Mouse (Mus musculus) stomach, embryonic 16.5 days (tissue): ENCODE results near the gene Cmtm4. TPM values are rescaled to one million over a fixed set of nuclear protein-coding genes. Genes with fewer than 3 reads are reported as not detected.

Experiments used
- ATAC-seq: fragments of 200-750 bp; cut with Nextera tagmentation; 2 replicates; pipeline ENCODE4 v1.8.0; 2017; ENCODE audit warnings: moderate number of reproducible peaks, moderate TSS enrichment; ENCODE audit not compliant: insufficient read depth, low FRiP score
- H3K27ac ChIP-seq: fragments of 300-500 bp; sonication (generic); 2 replicates; pipeline ENCODE4 v1.5.1; 2014; ENCODE audit warnings: low read length
- H3K27me3 ChIP-seq: fragments of 300-500 bp; sonication (generic); 2 replicates; pipeline ENCODE4 v1.6.1; 2014; ENCODE audit warnings: low read length, control low read depth, mixed read lengths; ENCODE audit not compliant: control insufficient read depth, insufficient read depth
- H3K36me3 ChIP-seq: fragments of 300-500 bp; sonication (generic); 2 replicates; pipeline ENCODE4 v1.6.1; 2014; ENCODE audit warnings: low read length; ENCODE audit not compliant: control insufficient read depth, insufficient read depth
- H3K4me1 ChIP-seq: fragments of 300-500 bp; sonication (generic); 2 replicates; pipeline ENCODE4 v1.6.1; 2014; ENCODE audit warnings: low read length, control low read depth, mixed read lengths; ENCODE audit not compliant: control insufficient read depth, insufficient read depth
- H3K4me2 ChIP-seq: fragments of 300-500 bp; sonication (generic); 2 replicates; pipeline ENCODE4 v1.6.1; 2014; ENCODE audit warnings: low read depth, low read length, mixed read lengths
- H3K4me3 ChIP-seq: fragments of 300-500 bp; sonication (generic); replicated peaks from 2 replicates; pipeline ENCODE4 v1.5.1; 2014; ENCODE audit warnings: mild to moderate bottlenecking, low read length
- H3K9ac ChIP-seq: fragments of 300-500 bp; sonication (generic); 2 replicates; pipeline ENCODE4 v1.6.1; 2014; ENCODE audit warnings: low read length
- H3K9me3 ChIP-seq: fragments of 300-500 bp; sonication (generic); replicated peaks from 2 replicates; pipeline ENCODE4 v1.6.1; 2016; ENCODE audit warnings: low read length, control low read depth; ENCODE audit not compliant: control insufficient read depth
- WGBS: fragments of 180-500 bp; shearing (Covaris S2); extraction: QIAGEN DNeasy Blood & Tissue Kit; methylation state at CpG from one replicate; pipeline ENCODE4 v1.1.7; 2014; 5-methylcytosine and 5-hydroxymethylcytosine counted together
- polyA plus RNA-seq: library from polyadenylated mRNA; unstranded; fragments of >200 nt; fragmentation: Nextera tagmentation; extraction: Ambion mirVana; gene quantifications from 2 replicates; pipeline ENCODE4 v1.2.1, GENCODE M21; 2015

Gene Cmtm4
- polyA plus RNA-seq, 1 experiment from 2014 or later = 4.3 TPM

DNA sequence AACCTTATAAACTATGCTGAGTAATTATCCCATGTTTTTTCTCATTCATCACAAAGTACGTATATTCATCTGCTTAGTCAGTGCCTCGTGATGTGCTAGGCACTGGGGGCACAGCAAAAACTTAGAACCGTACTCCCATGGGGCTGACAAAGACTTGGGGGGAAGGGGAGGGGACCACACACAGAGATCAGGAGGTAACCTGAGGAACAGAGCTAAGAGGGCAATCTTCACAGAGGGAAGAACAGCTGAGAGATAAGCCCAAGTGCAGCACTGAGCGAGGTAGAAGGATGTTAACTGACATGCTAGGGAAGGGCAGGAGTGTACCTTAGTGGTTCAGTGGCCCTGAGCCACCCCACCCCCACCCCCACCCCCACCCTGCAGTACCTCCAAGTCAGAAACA, 8.9 kb downstream of the Cmtm4 start:
- ATAC-seq = 0 out of 2 replicates have a peak, but pooled peaks have one; percentile 10
- 24% methylated on average over 4 of the region's 4 CpGs for WGBS
- H3K36me3 ChIP-seq = no peaks in the 10 kb centered on the region
- no peaks in the 10 kb centered on the region for H3K27me3 ChIP-seq
- H3K4me2 ChIP-seq = no peak overlapping the region
- H3K9me3 ChIP-seq = no peaks in the 10 kb centered on the region
- peak overlapping the region; percentile 55; the same call in 1 of the 2 replicates for H3K27ac ChIP-seq
- H3K4me3 ChIP-seq = no peak overlapping the region
- H3K9ac ChIP-seq = peak overlapping the region; percentile 39; the same call in 1 of the 2 replicates
- peaks cover 58% of the 10 kb centered on the region for H3K4me1 ChIP-seq

DNA sequence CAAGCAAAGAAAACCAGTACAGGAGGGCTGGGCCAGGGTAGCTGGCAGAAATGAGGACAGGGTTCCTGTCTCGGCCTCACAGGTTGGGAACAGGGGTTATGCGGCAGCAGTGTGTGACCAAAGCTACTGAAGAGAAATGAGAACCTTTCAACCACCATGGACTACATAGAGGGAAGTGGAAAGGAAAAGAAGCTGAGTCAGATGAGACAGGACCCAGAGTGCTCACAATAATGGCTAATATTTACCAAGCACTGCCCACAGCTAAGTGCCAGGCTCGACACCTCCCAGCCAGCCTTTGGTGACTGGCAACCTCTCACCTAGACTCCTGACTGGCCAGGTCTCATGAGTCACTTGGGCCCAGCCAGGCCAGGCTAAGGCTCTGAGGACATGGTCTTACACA, 11.6 kb downstream of the Cmtm4 start:
- Histone ChIP-seq H3K36me3 (no peaks in the 10 kb centered on the region), H3K4me3 (no peak overlapping the region), H3K4me1 (peaks cover 69% of the 10 kb centered on the region), H3K9ac (0 out of 2 replicates have a peak overlapping the region, but pooled peaks have one; percentile 23), H3K27me3 (no peaks in the 10 kb centered on the region), H3K9me3 (no peaks in the 10 kb centered on the region), H3K4me2 (peak overlapping the region; percentile 17; the same call in 1 of the 2 replicates), H3K27ac (peak overlapping the region; percentile 79)
- peak; percentile 57; the same call in 1 of the 2 replicates for ATAC-seq
- 69% methylated on average over 3 of the region's 3 CpGs for WGBS

DNA sequence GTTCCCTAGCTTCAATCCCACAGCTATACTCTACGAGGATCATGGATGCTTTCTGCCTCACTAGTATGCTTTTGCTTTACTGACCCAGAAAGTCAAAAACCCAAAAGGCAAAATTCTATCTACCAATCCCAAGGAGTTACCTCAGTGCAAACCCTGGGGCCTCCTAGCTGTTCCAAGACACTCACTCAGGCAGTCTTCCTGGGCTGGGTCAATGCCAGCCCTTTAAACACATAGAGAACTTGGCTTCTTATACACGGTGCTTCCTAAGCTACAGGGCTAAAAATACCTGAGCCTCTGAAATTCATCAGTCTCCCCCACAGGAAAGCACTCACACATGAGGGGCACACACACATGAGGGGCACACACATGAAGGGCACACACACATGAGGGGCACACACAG, 12.3 kb downstream of the Cmtm4 start:
- Histone ChIP-seq H3K9ac (no peak overlapping the region), H3K27ac (peak overlapping the region; percentile 79), H3K27me3 (no peaks in the 10 kb centered on the region), H3K4me1 (peaks cover 69% of the 10 kb centered on the region), H3K9me3 (no peaks in the 10 kb centered on the region), H3K36me3 (no peaks in the 10 kb centered on the region), H3K4me3 (no peak overlapping the region), H3K4me2 (peak overlapping the region; percentile 17; the same call in 1 of the 2 replicates)
- ATAC-seq = no peak
- 51% methylated on average over 2 of the region's 2 CpGs for WGBS

DNA sequence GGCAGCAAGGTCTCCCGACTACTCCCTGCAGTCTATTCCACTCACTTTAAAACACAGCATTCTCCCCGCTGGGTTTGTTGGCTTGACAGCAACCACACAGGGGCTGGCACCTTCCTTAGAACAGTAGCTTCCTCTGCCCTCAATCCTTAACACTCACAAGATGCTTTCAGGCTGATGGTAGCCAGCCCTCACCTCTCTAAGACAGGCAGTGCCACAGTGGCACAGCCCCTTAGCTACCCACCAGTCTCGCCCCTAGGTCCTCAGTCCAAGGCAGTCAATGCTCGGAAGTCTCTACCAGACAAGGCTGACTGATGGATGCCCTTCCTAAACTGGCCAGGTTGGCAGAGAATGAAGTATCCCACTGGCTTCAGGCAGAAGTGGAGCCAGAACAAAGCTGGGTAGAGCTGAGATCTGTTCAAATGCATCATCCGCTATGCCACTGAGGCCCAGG, 14.6 kb downstream of the Cmtm4 start:
- H3K27ac ChIP-seq = no peak overlapping the region
- no peak for ATAC-seq
- H3K4me3 ChIP-seq = no peak overlapping the region
- H3K27me3 ChIP-seq = no peaks in the 10 kb centered on the region
- no peak overlapping the region for H3K4me2 ChIP-seq
- H3K9me3 ChIP-seq = no peaks in the 10 kb centered on the region
- H3K9ac ChIP-seq = peak overlapping the region; percentile 24; the same call in 1 of the 2 replicates
- H3K4me1 ChIP-seq = peaks cover 58% of the 10 kb centered on the region
- 72% methylated on average over 5 of the region's 5 CpGs for WGBS
- no peaks in the 10 kb centered on the region for H3K36me3 ChIP-seq

DNA sequence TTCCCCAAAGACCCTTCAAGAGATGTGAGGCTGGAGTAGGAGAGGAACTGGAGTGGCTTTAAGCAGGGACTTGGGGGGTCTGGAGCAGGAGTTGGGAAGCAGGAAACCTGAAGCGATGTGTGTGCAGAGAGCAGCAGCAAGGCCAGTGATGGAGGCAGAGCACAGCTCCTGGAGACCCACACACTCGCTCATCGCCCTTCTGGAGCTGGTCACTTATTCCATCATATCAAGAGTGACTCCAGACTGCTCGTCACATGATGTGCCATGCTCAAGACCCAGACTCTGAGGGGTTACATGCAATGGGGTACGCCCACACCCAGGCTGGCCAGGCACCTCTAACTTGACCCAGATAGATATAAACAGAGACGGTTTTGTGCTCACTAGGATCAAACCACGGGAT, 15.3 kb downstream of the Cmtm4 start:
- no peak for ATAC-seq
- Histone ChIP-seq H3K9ac (no peak overlapping the region), H3K4me3 (no peak overlapping the region), H3K36me3 (no peaks in the 10 kb centered on the region), H3K9me3 (no peaks in the 10 kb centered on the region), H3K27ac (no peak overlapping the region), H3K27me3 (no peaks in the 10 kb centered on the region), H3K4me1 (peaks cover 59% of the 10 kb centered on the region), H3K4me2 (no peak overlapping the region)
- 78% methylated on average over 7 of the region's 7 CpGs for WGBS

DNA sequence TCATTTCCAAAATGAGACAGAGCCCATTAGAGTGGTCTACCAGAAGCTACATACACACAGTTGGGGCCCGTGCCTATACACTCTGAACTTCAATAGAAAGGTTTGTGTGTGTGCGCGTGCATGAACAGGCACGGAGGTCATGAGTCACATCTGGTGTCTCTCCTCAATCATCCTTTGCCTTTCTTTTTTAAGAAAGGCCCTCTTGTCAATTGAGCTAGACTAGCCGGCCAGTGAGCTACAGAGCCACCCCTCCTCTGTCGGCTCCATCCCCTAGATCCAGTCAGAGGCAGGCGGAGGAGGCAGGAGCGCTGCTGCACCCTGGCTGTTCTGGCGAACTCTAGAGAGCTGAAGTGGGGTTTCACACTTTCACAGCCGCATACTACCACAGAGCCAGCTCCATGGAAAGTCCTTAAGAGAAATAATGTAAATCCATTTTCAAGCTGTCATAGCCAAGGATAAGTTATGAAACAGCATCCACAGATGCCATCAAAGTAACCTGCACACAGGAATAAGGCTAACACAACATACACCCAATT, 16.2 kb downstream of the Cmtm4 start:
- no peak overlapping the region for H3K4me2 ChIP-seq
- no peak overlapping the region for H3K4me3 ChIP-seq
- no peaks in the 10 kb centered on the region for H3K36me3 ChIP-seq
- peak overlapping the region; percentile 34 for H3K27ac ChIP-seq
- H3K27me3 ChIP-seq = no peaks in the 10 kb centered on the region
- H3K9ac ChIP-seq = no peak overlapping the region
- no peak for ATAC-seq
- H3K4me1 ChIP-seq = peaks cover 66% of the 10 kb centered on the region
- H3K9me3 ChIP-seq = no peaks in the 10 kb centered on the region
- WGBS = 58% methylated on average over 10 of the region's 10 CpGs

DNA sequence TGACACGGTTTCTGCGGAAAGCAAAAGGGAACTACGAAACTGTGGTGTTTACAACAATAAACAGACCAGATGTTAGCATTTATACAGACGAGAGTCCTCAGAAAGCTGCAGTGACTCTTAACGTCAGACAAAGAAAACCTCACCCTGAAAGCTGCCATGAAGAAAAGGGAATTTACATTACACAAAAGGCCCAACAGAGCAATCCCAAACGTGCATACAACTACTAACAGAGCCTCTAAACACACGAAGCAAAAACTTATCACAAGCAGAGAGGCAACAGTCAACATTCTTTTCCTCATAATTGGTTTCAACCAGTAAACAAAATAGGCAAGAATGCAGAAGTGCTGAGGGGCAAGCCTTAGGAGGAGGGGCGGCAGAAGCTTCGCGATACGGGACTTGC, 18.9 kb downstream of the Cmtm4 start:
- H3K9me3 ChIP-seq = no peaks in the 10 kb centered on the region
- H3K36me3 ChIP-seq = no peaks in the 10 kb centered on the region
- no peak for ATAC-seq
- 44% methylated on average over 11 of the region's 11 CpGs for WGBS
- H3K27me3 ChIP-seq = no peaks in the 10 kb centered on the region
- 0 out of 2 replicates have a peak overlapping the region, but pooled peaks have one; percentile 48 for H3K9ac ChIP-seq
- peaks cover 49% of the 10 kb centered on the region for H3K4me1 ChIP-seq
- H3K4me3 ChIP-seq = no peak overlapping the region
- peak overlapping the region; percentile 57 for H3K27ac ChIP-seq
- H3K4me2 ChIP-seq = 0 out of 2 replicates have a peak overlapping the region, but pooled peaks have one; percentile 15

DNA sequence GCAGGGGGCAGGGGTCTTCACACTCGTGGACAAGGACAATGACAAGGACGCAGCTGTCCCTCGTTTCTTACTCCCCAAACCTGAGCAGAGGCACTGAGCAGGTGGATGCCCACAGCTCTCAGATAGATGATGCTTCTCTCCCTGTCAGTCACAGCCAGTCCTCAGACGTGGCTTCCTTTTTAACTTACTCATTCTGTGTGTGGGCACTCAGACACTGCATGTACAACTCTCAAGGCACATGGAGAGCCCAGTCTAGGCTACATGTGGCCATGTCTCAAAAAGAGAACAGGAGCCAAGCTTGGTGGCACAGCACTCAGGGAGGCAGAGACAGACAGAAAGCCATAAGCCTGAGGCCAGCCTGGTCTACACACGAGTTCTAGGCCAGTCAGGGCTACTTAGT, 19.6 kb downstream of the Cmtm4 start:
- no peak overlapping the region for H3K4me3 ChIP-seq
- H3K9ac ChIP-seq = peak overlapping the region; percentile 57
- H3K27ac ChIP-seq = peak overlapping the region; percentile 94
- H3K4me1 ChIP-seq = peaks cover 44% of the 10 kb centered on the region
- no peaks in the 10 kb centered on the region for H3K36me3 ChIP-seq
- no peak for ATAC-seq
- H3K4me2 ChIP-seq = peak overlapping the region; percentile 40
- no peaks in the 10 kb centered on the region for H3K9me3 ChIP-seq
- H3K27me3 ChIP-seq = no peaks in the 10 kb centered on the region
- WGBS = 61% methylated on average over 5 of the region's 5 CpGs

DNA sequence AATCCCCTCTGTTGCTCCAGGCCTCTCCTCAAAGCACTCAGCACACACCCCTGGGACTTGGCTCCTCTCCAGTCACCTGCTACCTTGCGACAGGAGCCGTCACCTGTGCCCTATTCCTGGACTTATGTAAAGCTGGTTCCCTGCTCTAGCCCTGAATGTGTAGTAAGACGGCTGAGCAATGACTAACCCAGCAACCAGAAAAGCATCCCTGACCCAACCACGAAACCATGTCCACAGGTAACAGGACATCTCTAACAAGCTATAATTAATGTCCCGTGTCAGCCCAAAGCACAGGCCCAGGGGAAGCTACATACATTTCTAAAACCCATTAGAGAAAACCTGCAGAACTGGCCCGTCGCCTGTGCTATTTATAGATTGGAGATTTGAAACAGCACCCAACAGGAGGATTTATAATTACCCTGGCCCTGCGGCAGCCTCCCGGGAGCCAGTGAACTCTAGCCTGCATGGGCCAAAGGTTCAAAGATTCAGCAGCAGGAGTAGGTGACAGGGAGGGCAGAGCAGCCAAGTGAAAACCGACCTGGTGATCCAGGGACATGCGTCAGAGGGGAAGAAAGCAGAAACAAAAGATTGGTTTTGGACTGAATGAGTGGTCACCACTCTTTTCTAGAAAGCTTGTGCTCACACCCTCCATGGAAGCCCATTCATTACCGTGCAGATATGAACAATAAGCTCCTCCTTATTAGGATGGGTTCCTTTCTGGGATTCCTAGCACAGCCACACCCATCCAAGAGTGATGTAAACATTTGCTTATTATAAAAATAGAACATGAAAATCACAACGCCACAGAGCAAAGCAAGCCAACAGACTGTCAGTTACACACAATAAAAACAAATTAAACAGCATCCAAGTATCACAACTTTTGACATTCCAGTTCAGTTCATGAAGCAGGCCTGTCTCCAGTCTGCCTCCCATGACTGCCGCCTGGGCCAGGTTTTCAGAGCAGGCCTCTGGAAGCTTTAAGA, 20.5 kb downstream of the Cmtm4 start:
- H3K27me3 ChIP-seq = no peaks in the 10 kb centered on the region
- no peaks in the 10 kb centered on the region for H3K9me3 ChIP-seq
- H3K4me1 ChIP-seq = peaks cover 40% of the 10 kb centered on the region
- no peak overlapping the region for H3K4me3 ChIP-seq
- peak overlapping the region; percentile 40 for H3K4me2 ChIP-seq
- peak overlapping the region; percentile 57 for H3K9ac ChIP-seq
- no peaks in the 10 kb centered on the region for H3K36me3 ChIP-seq
- ATAC-seq = peak; percentile 85
- 26% methylated on average over 14 of the region's 14 CpGs for WGBS
- H3K27ac ChIP-seq = peak overlapping the region; percentile 94
